Mouse (Mus musculus) kidney, adult 2 months (tissue): ENCODE measurements around the gene Usp31. TPM values are rescaled to one million over a fixed set of nuclear protein-coding genes. Genes with fewer than 3 reads are reported as not detected.

ENCODE experiments used
- DNase-seq: peaks from one replicate; pipeline ENCODE4 v3.0.0; 2021
- H3K27ac ChIP-seq: fragments of 200-500 bp; 2 replicates; pipeline ENCODE4 v1.5.1; 2012; ENCODE audit warnings: low read depth, low read length, control low read depth, inconsistent platforms; ENCODE audit not compliant: insufficient read depth
- H3K27me3 ChIP-seq: fragments of 200-500 bp; replicated peaks from 2 replicates; pipeline ENCODE4 v1.6.1; 2012; ENCODE audit warnings: mild to moderate bottlenecking, moderate library complexity, low read length, inconsistent platforms; ENCODE audit not compliant: control insufficient read depth, insufficient read depth
- H3K36me3 ChIP-seq: fragments of 200-500 bp; 2 replicates; pipeline ENCODE4 v1.6.1; 2012; ENCODE audit warnings: mild to moderate bottlenecking, moderate library complexity, low read length, inconsistent platforms; ENCODE audit not compliant: control insufficient read depth, insufficient read depth
- H3K4me1 ChIP-seq: fragments of 200-500 bp; 2 replicates; pipeline ENCODE4 v1.6.1; 2011; ENCODE audit warnings: low read length; ENCODE audit not compliant: control insufficient read depth, insufficient read depth
- H3K4me3 ChIP-seq: fragments of 200-500 bp; 2 replicates; pipeline ENCODE4 v1.5.1; 2011; ENCODE audit warnings: mild to moderate bottlenecking, low read depth, low read length, control low read depth; ENCODE audit not compliant: insufficient read depth
- CTCF ChIP-seq: fragments of 200-500 bp; conservative IDR thresholded peaks from 2 replicates; pipeline ENCODE4 v1.5.1; 2011; ENCODE audit warnings: low read depth, mild to moderate bottlenecking, control low read depth, low read length, moderate library complexity, mixed read lengths; ENCODE audit not compliant: insufficient read depth, insufficient read length
- POLR2A ChIP-seq: fragments of 200-500 bp; IDR thresholded peaks from one replicate; pipeline ENCODE4 v1.6.1; 2011; ENCODE audit warnings: low read depth, low read length, control low read depth
- WGBS: fragments of 180-500 bp; shearing (Covaris S2); methylation state at CpG from one replicate; pipeline ENCODE4 v1.1.7; 2018; 5-methylcytosine and 5-hydroxymethylcytosine counted together
- polyA plus RNA-seq: library from polyadenylated mRNA; depleted of rRNA; stranded (reverse); fragments of >200 nt; gene quantifications from 2 replicates; pipeline ENCODE4 v1.2.3, GENCODE M21; 2012

Gene Usp31
- polyA plus RNA-seq, 1 experiment, result 3.7 TPM

- no peaks in the 10 kb centered on the region for H3K36me3 ChIP-seq
- peak; percentile 7 for DNase-seq
- TF ChIP-seq POLR2A (no peak), CTCF (no peak)
- H3K4me3 ChIP-seq, result no peak overlapping the region
- H3K27me3 ChIP-seq, result no peaks in the 10 kb centered on the region
- no peak overlapping the region for H3K27ac ChIP-seq
- H3K4me1 ChIP-seq, result no peaks in the 10 kb centered on the region
These were observed 9.9 kb downstream of the Usp31 start for GRCm38 (mm10) chr7:121697170-121697569.

- no peaks in the 10 kb centered on the region for H3K27me3 ChIP-seq
- no peak for TF ChIP-seq POLR2A
- no peak for TF ChIP-seq CTCF
- no peaks in the 10 kb centered on the region for H3K36me3 ChIP-seq
- no peak overlapping the region for H3K27ac ChIP-seq
- WGBS, result 58% methylated on average over 2 of the region's 2 CpGs
- H3K4me1 ChIP-seq, result no peaks in the 10 kb centered on the region
- H3K4me3 ChIP-seq, result no peak overlapping the region
- no peak for DNase-seq
These were observed 15.2 kb downstream of the Usp31 start for GRCm38 (mm10) chr7:121691803-121692202.

GRCm38 (mm10) chr7:121689338-121689737 lies 17.7 kb downstream of the Usp31 start:
- Histone ChIP-seq H3K27me3 (no peaks in the 10 kb centered on the region), H3K36me3 (no peaks in the 10 kb centered on the region), H3K4me1 (no peaks in the 10 kb centered on the region), H3K27ac (no peak overlapping the region), H3K4me3 (no peak overlapping the region)
- TF ChIP-seq CTCF, result no peak
- DNase-seq, result no peak

GRCm38 (mm10) chr7:121685140-121685984 lies 21.7 kb downstream of the Usp31 start:
- Histone ChIP-seq H3K27me3 (no peaks in the 10 kb centered on the region), H3K27ac (no peak overlapping the region), H3K4me3 (no peak overlapping the region), H3K4me1 (no peaks in the 10 kb centered on the region), H3K36me3 (no peaks in the 10 kb centered on the region)
- DNase-seq, result no peak
- no peak for TF ChIP-seq POLR2A
- no peak for TF ChIP-seq CTCF
- 88% methylated on average over 5 of the region's 5 CpGs for WGBS

- no peak for TF ChIP-seq POLR2A
- no peak for TF ChIP-seq CTCF
- H3K27me3 ChIP-seq, result no peaks in the 10 kb centered on the region
- H3K4me1 ChIP-seq, result no peaks in the 10 kb centered on the region
- no peak overlapping the region for H3K27ac ChIP-seq
- no peaks in the 10 kb centered on the region for H3K36me3 ChIP-seq
- DNase-seq, result no peak
- H3K4me3 ChIP-seq, result no peak overlapping the region
These were observed 25.9 kb downstream of the Usp31 start for GRCm38 (mm10) chr7:121681191-121681590.

- H3K27me3 ChIP-seq, result no peaks in the 10 kb centered on the region
- TF ChIP-seq CTCF (no peak), POLR2A (no peak)
- 49% methylated on average over 4 of the region's 4 CpGs for WGBS
- H3K4me3 ChIP-seq, result no peak overlapping the region
- no peaks in the 10 kb centered on the region for H3K4me1 ChIP-seq
- peak; percentile 46 for DNase-seq
- 0 out of 2 replicates have a peak, but pooled peaks cover 1% of the 10 kb centered on the region for H3K36me3 ChIP-seq
- H3K27ac ChIP-seq, result no peak overlapping the region
These were observed 29.8 kb downstream of the Usp31 start for GRCm38 (mm10) chr7:121677105-121677753.

GRCm38 (mm10) chr7:121660705-121661104 lies 46.3 kb downstream of the Usp31 start:
- TF ChIP-seq CTCF, result no peak
- TF ChIP-seq POLR2A, result no peak
- Histone ChIP-seq H3K36me3 (peaks cover 3% of the 10 kb centered on the region; the same call in 1 of the 2 replicates), H3K27me3 (no peaks in the 10 kb centered on the region), H3K4me1 (no peaks in the 10 kb centered on the region), H3K27ac (no peak overlapping the region), H3K4me3 (no peak overlapping the region)
- 60% methylated on average over 1 of the region's 1 CpGs for WGBS
- no peak for DNase-seq
